Mouse (Mus musculus) ES-Bruce4 (cell line): Measurements from ENCODE around the gene 4933405L10Rik.

ENCODE experiments used
- CTCF ChIP-seq: IDR thresholded peaks from one replicate; pipeline ENCODE4 v1.8.1; 2011; ENCODE audit warnings: low read depth, low read length
- POLR2A ChIP-seq: IDR thresholded peaks from one replicate; pipeline ENCODE4 v1.8.1; 2011; ENCODE audit warnings: low read length; ENCODE audit not compliant: insufficient read depth

GRCm38 (mm10) chr8:105739216-105739615 is 31.8 kb downstream of the 4933405L10Rik start:
- no peak for TF ChIP-seq POLR2A
- TF ChIP-seq CTCF, result no peak
